Mouse (Mus musculus) lung, embryonic 15.5 days (tissue): ENCODE measurements around the gene Snd1. TPM values are rescaled to one million over a fixed set of nuclear protein-coding genes. Genes with fewer than 3 reads are reported as not detected.

Experiments used
- ATAC-seq: fragments of 200-750 bp; cut with Nextera tagmentation; 2 replicates; pipeline ENCODE4 v1.8.0; 2017; ENCODE audit warnings: moderate number of reproducible peaks, borderline replicate concordance; ENCODE audit not compliant: low FRiP score, low TSS enrichment; ENCODE audit errors: extremely low read depth
- H3K27ac ChIP-seq: fragments of 300-500 bp; sonication (generic); 2 replicates; pipeline ENCODE4 v1.5.1; 2015; ENCODE audit warnings: moderate library complexity, mild to moderate bottlenecking, inconsistent platforms
- H3K27me3 ChIP-seq: fragments of 300-500 bp; sonication (generic); 2 replicates; pipeline ENCODE4 v1.6.1; 2015; ENCODE audit warnings: inconsistent platforms
- H3K36me3 ChIP-seq: fragments of 300-500 bp; sonication (generic); 2 replicates; pipeline ENCODE4 v1.6.1; 2015; ENCODE audit warnings: inconsistent platforms
- H3K4me1 ChIP-seq: fragments of 300-500 bp; sonication (generic); 2 replicates; pipeline ENCODE4 v1.6.1; 2015; ENCODE audit warnings: inconsistent platforms
- H3K4me2 ChIP-seq: fragments of 300-500 bp; sonication (generic); 2 replicates; pipeline ENCODE4 v1.6.1; 2015; ENCODE audit warnings: inconsistent platforms, mild to moderate bottlenecking, moderate library complexity
- H3K4me3 ChIP-seq: fragments of 300-500 bp; sonication (generic); 2 replicates; pipeline ENCODE4 v1.5.1; 2015; ENCODE audit warnings: mild to moderate bottlenecking, inconsistent platforms
- H3K9ac ChIP-seq: fragments of 300-500 bp; sonication (generic); 2 replicates; pipeline ENCODE4 v1.6.1; 2015; ENCODE audit warnings: inconsistent platforms
- H3K9me3 ChIP-seq: fragments of 300-500 bp; sonication (generic); 2 replicates; pipeline ENCODE4 v1.6.1; 2016; ENCODE audit warnings: inconsistent platforms
- WGBS: fragments of 180-500 bp; shearing (Covaris S2); methylation state at CpG from one replicate; pipeline ENCODE4 v1.1.7; 2015; 5-methylcytosine and 5-hydroxymethylcytosine counted together
- polyA plus RNA-seq: library from polyadenylated mRNA; unstranded; fragments of >200 nt; fragmentation: Nextera tagmentation; extraction: Ambion mirVana; gene quantifications from 2 replicates; pipeline ENCODE4 v1.2.1, GENCODE M21; 2015

Gene Snd1
- polyA plus RNA-seq, 1 experiment from 2014 or later, result 131 TPM

- no peak overlapping the region for H3K27ac ChIP-seq
- H3K4me2 ChIP-seq, result no peak overlapping the region
- H3K4me1 ChIP-seq, result 0 out of 2 replicates have a peak, but pooled peaks cover 3% of the 10 kb centered on the region
- H3K9ac ChIP-seq, result no peak overlapping the region
- no peaks in the 10 kb centered on the region for H3K36me3 ChIP-seq
- 59% methylated on average over 12 of the region's 12 CpGs for WGBS
- no peaks in the 10 kb centered on the region for H3K27me3 ChIP-seq
- H3K9me3 ChIP-seq, result no peaks in the 10 kb centered on the region
- ATAC-seq, result no peak
- no peak overlapping the region for H3K4me3 ChIP-seq
These were observed 420.1 kb downstream of the Snd1 start for GRCm38 (mm10) chr6:28895004-28895515.

GRCm38 (mm10) chr6:28895726-28896125 lies 420.8 kb downstream of the Snd1 start:
- no peak overlapping the region for H3K9ac ChIP-seq
- no peak overlapping the region for H3K27ac ChIP-seq
- H3K9me3 ChIP-seq, result no peaks in the 10 kb centered on the region
- H3K27me3 ChIP-seq, result no peaks in the 10 kb centered on the region
- ATAC-seq, result no peak
- H3K4me2 ChIP-seq, result no peak overlapping the region
- WGBS, result 73% methylated on average over 6 of the region's 6 CpGs
- H3K4me3 ChIP-seq, result no peak overlapping the region
- 0 out of 2 replicates have a peak, but pooled peaks cover 3% of the 10 kb centered on the region for H3K4me1 ChIP-seq
- H3K36me3 ChIP-seq, result no peaks in the 10 kb centered on the region

- no peak overlapping the region for H3K27ac ChIP-seq
- no peaks in the 10 kb centered on the region for H3K27me3 ChIP-seq
- H3K9me3 ChIP-seq, result no peaks in the 10 kb centered on the region
- no peak overlapping the region for H3K4me3 ChIP-seq
- H3K9ac ChIP-seq, result no peak overlapping the region
- WGBS, result 49% methylated on average over 5 of the region's 5 CpGs
- no peaks in the 10 kb centered on the region for H3K36me3 ChIP-seq
- 0 out of 2 replicates have a peak, but pooled peaks cover under 1% of the 10 kb centered on the region for H3K4me1 ChIP-seq
- ATAC-seq, result no peak
- H3K4me2 ChIP-seq, result no peak overlapping the region
These were observed 421.9 kb downstream of the Snd1 start for GRCm38 (mm10) chr6:28896762-28897320.

GRCm38 (mm10) chr6:28897326-28898085 lies 422.6 kb downstream of the Snd1 start:
- H3K4me1 ChIP-seq, result no peaks in the 10 kb centered on the region
- H3K9me3 ChIP-seq, result no peaks in the 10 kb centered on the region
- no peak overlapping the region for H3K4me3 ChIP-seq
- H3K36me3 ChIP-seq, result no peaks in the 10 kb centered on the region
- H3K27me3 ChIP-seq, result no peaks in the 10 kb centered on the region
- H3K4me2 ChIP-seq, result no peak overlapping the region
- no peak for ATAC-seq
- WGBS, result 55% methylated on average over 11 of the region's 11 CpGs
- no peak overlapping the region for H3K9ac ChIP-seq
- H3K27ac ChIP-seq, result no peak overlapping the region

GRCm38 (mm10) chr6:28898836-28899235 lies 423.9 kb downstream of the Snd1 start:
- WGBS, result 25% methylated on average over 10 of the region's 10 CpGs

GRCm38 (mm10) chr6:28902573-28902972 lies 427.6 kb downstream of the Snd1 start:
- H3K4me2 ChIP-seq, result no peak overlapping the region
- WGBS, result 66% methylated on average over 2 of the region's 2 CpGs
- no peaks in the 10 kb centered on the region for H3K27me3 ChIP-seq
- no peak overlapping the region for H3K9ac ChIP-seq
- H3K4me1 ChIP-seq, result no peaks in the 10 kb centered on the region
- H3K9me3 ChIP-seq, result no peaks in the 10 kb centered on the region
- ATAC-seq, result no peak
- H3K36me3 ChIP-seq, result no peaks in the 10 kb centered on the region
- no peak overlapping the region for H3K4me3 ChIP-seq
- no peak overlapping the region for H3K27ac ChIP-seq

More at GRCm38 (mm10) chr6:28898836-28899235, 423.9 kb downstream of the Snd1 start:
- Histone ChIP-seq H3K4me1 (no peaks in the 10 kb centered on the region), H3K27me3 (no peaks in the 10 kb centered on the region), H3K4me3 (no peak overlapping the region), H3K9me3 (no peaks in the 10 kb centered on the region), H3K36me3 (no peaks in the 10 kb centered on the region), H3K27ac (no peak overlapping the region), H3K9ac (no peak overlapping the region), H3K4me2 (no peak overlapping the region)
- no peak for ATAC-seq

- ATAC-seq, result no peak
These were observed 429.5 kb downstream of the Snd1 start for GRCm38 (mm10) chr6:28904417-28904816.

GRCm38 (mm10) chr6:28905301-28905700 lies 430.4 kb downstream of the Snd1 start:
- Histone ChIP-seq H3K27ac (no peak overlapping the region), H3K9ac (no peak overlapping the region), H3K27me3 (no peaks in the 10 kb centered on the region), H3K4me1 (no peaks in the 10 kb centered on the region), H3K9me3 (no peaks in the 10 kb centered on the region), H3K36me3 (no peaks in the 10 kb centered on the region), H3K4me3 (no peak overlapping the region), H3K4me2 (no peak overlapping the region)
- ATAC-seq, result no peak
- 62% methylated on average over 8 of the region's 8 CpGs for WGBS

More at GRCm38 (mm10) chr6:28904417-28904816, 429.5 kb downstream of the Snd1 start:
- Histone ChIP-seq H3K27ac (no peak overlapping the region), H3K27me3 (no peaks in the 10 kb centered on the region), H3K4me2 (no peak overlapping the region), H3K36me3 (no peaks in the 10 kb centered on the region), H3K9ac (no peak overlapping the region), H3K9me3 (no peaks in the 10 kb centered on the region), H3K4me1 (no peaks in the 10 kb centered on the region), H3K4me3 (no peak overlapping the region)
- 61% methylated on average over 4 of the region's 4 CpGs for WGBS

GRCm38 (mm10) chr6:28909866-28910265 lies 434.9 kb downstream of the Snd1 start:
- H3K9ac ChIP-seq, result no peak overlapping the region
- 74% methylated on average over 15 of the region's 15 CpGs for WGBS
- no peak overlapping the region for H3K4me3 ChIP-seq
- ATAC-seq, result no peak
- H3K27ac ChIP-seq, result no peak overlapping the region
- no peaks in the 10 kb centered on the region for H3K4me1 ChIP-seq
- no peaks in the 10 kb centered on the region for H3K36me3 ChIP-seq
- no peaks in the 10 kb centered on the region for H3K27me3 ChIP-seq
- H3K9me3 ChIP-seq, result no peaks in the 10 kb centered on the region
- H3K4me2 ChIP-seq, result no peak overlapping the region

GRCm38 (mm10) chr6:28914981-28915380 lies 440.0 kb downstream of the Snd1 start:
- WGBS, result 36% methylated on average over 1 of the region's 1 CpGs
- no peaks in the 10 kb centered on the region for H3K4me1 ChIP-seq
- H3K27ac ChIP-seq, result no peak overlapping the region
- H3K36me3 ChIP-seq, result no peaks in the 10 kb centered on the region
- H3K9ac ChIP-seq, result no peak overlapping the region
- H3K4me2 ChIP-seq, result no peak overlapping the region
- no peak for ATAC-seq
- no peak overlapping the region for H3K4me3 ChIP-seq
- H3K9me3 ChIP-seq, result no peaks in the 10 kb centered on the region
- no peaks in the 10 kb centered on the region for H3K27me3 ChIP-seq

GRCm38 (mm10) chr6:28916630-28917029 lies 441.7 kb downstream of the Snd1 start:
- no peak overlapping the region for H3K4me2 ChIP-seq
- H3K4me1 ChIP-seq, result no peaks in the 10 kb centered on the region
- no peaks in the 10 kb centered on the region for H3K36me3 ChIP-seq
- H3K4me3 ChIP-seq, result no peak overlapping the region
- no peak overlapping the region; the same call in 1 of the 2 replicates for H3K9ac ChIP-seq
- peak overlapping the region; percentile 69 for H3K27ac ChIP-seq
- no peaks in the 10 kb centered on the region for H3K27me3 ChIP-seq
- ATAC-seq, result peak; percentile 59; the same call in 1 of the 2 replicates
- WGBS, result 39% methylated on average over 8 of the region's 8 CpGs
- no peaks in the 10 kb centered on the region for H3K9me3 ChIP-seq

GRCm38 (mm10) chr6:28919346-28919745 lies 444.4 kb downstream of the Snd1 start:
- ATAC-seq, result no peak
- no peak overlapping the region for H3K9ac ChIP-seq
- WGBS, result 56% methylated on average over 6 of the region's 6 CpGs

More at GRCm38 (mm10) chr6:28919346-28919745, 444.4 kb downstream of the Snd1 start:
- H3K36me3 ChIP-seq, result no peaks in the 10 kb centered on the region
- H3K4me2 ChIP-seq, result no peak overlapping the region
- H3K4me3 ChIP-seq, result no peak overlapping the region
- no peaks in the 10 kb centered on the region for H3K27me3 ChIP-seq
- H3K4me1 ChIP-seq, result no peaks in the 10 kb centered on the region
- H3K27ac ChIP-seq, result no peak overlapping the region
- no peaks in the 10 kb centered on the region for H3K9me3 ChIP-seq
